Mouse (Mus musculus): ENCODE measurements around the gene Wsb1. TPM values are rescaled to one million over a fixed set of nuclear protein-coding genes. Genes with fewer than 3 reads are reported as not detected.

Gene Wsb1
- polyA plus RNA-seq, 1 experiment from 2014 or later, result 282 TPM

DNA sequence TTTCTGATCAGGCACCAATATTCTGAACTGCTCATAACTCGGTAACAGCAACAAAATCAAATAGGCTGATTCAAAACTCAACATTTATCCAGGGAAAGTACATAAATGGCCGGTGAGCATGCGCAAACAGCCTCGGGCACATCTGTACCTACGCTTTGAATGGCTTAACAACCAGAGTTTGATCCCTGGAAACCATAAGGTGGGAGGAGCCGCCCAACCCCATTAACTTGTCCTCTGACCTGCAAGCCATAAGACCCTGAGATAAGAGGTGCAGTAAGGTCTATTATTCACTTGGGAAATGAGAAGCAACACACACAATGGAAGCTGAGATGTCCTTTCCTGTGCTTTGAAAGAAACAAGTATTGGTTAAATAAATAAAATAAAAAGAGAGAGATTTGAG, 37.3 kb downstream of the Wsb1 start:
- Histone ChIP-seq H3K9ac (ENCODE audit: low read length) (no peak overlapping the region), H3K27me3 (replicated peaks; ENCODE audit: control insufficient read depth, insufficient read depth, low read length) (no peaks in the 10 kb centered on the region), H3K9me3 (ENCODE audit: control insufficient read depth, low read length) (no peaks in the 10 kb centered on the region), H3K27ac (ENCODE audit: low read depth) (no peak overlapping the region), H3K36me3 (ENCODE audit: control insufficient read depth, insufficient read depth, low read length) (no peaks in the 10 kb centered on the region), H3K4me2 (ENCODE audit: low read length) (no peak overlapping the region), H3K4me1 (replicated peaks; ENCODE audit: control insufficient read depth, insufficient read depth, low read length) (no peaks in the 10 kb centered on the region), H3K4me3 (ENCODE audit: low read depth, low read length) (no peak overlapping the region)
- 59% methylated on average over 6 of the region's 6 CpGs for WGBS
- no peak for ATAC-seq (replicated peaks; ENCODE audit: low FRiP score, low TSS enrichment, low read depth)
- DNase-seq (ENCODE audit: low spot score), result no peak

DNA sequence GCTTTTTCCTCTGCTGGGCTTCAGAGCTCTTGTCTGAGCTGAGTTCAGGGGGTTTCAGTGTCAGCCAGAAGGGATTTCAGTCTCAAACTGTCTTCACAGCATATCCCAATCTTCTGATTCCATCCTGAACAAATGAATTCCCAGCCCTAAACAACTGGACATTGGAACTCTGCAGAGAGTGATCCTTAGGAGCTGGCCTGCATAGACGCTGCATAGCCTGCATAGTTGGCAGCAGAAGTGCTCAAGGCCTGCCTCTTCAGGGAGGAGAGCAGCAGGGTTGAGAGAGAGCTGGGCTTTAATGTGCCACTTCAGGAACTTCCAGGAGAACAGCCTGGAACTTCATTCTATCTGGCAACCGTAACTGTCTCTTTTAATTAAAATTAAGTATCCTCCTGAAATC, 38.9 kb downstream of the Wsb1 start:
- Histone ChIP-seq H3K36me3 (ENCODE audit: control insufficient read depth, insufficient read depth, low read length) (no peaks in the 10 kb centered on the region), H3K9ac (ENCODE audit: low read length) (no peak overlapping the region), H3K4me2 (ENCODE audit: low read length) (no peak overlapping the region), H3K27me3 (replicated peaks; ENCODE audit: control insufficient read depth, insufficient read depth, low read length) (no peaks in the 10 kb centered on the region), H3K4me1 (replicated peaks; ENCODE audit: control insufficient read depth, insufficient read depth, low read length) (no peaks in the 10 kb centered on the region), H3K27ac (ENCODE audit: low read depth) (no peak overlapping the region), H3K4me3 (ENCODE audit: low read depth, low read length) (no peak overlapping the region), H3K9me3 (ENCODE audit: control insufficient read depth, low read length) (no peaks in the 10 kb centered on the region)
- DNase-seq (ENCODE audit: low spot score) (no peak), ATAC-seq (replicated peaks; ENCODE audit: low FRiP score, low TSS enrichment, low read depth) (no peak)
- WGBS, result 77% methylated on average over 2 of the region's 2 CpGs

DNA sequence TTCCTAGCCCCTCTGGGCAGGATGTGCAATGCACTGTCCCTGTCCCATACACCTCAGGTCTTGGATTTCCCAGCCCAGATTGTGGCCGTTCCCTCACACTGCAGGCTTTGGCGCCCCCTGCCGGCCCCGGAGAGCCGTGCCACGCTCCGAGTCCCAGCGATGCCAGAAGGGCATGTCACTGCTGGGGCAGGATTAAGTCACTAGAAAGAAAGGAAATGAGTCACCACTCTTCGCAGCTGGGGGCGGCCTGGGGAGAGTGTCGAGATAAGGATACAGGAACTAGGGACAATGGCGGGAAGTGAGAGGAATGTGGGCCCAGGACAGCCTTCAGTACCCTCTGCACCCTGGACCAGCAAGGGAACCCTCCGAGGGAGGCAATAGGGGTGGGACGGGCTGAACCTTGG, 40.5 kb downstream of the Wsb1 start:
- Histone ChIP-seq H3K9ac (ENCODE audit: low read length) (no peak overlapping the region), H3K4me2 (ENCODE audit: low read length) (no peak overlapping the region), H3K4me1 (replicated peaks; ENCODE audit: control insufficient read depth, insufficient read depth, low read length) (no peaks in the 10 kb centered on the region), H3K4me3 (ENCODE audit: low read depth, low read length) (no peak overlapping the region), H3K9me3 (ENCODE audit: control insufficient read depth, low read length) (no peaks in the 10 kb centered on the region), H3K27ac (ENCODE audit: low read depth) (peak overlapping the region; percentile 14; the same call in 1 of the 2 replicates), H3K27me3 (replicated peaks; ENCODE audit: control insufficient read depth, insufficient read depth, low read length) (no peaks in the 10 kb centered on the region), H3K36me3 (ENCODE audit: control insufficient read depth, insufficient read depth, low read length) (no peaks in the 10 kb centered on the region)
- DNase-seq (ENCODE audit: low spot score) (peak; percentile 98), ATAC-seq (replicated peaks; ENCODE audit: low FRiP score, low TSS enrichment, low read depth) (peak; percentile 83)
- 9% methylated on average over 14 of the region's 14 CpGs for WGBS

DNA sequence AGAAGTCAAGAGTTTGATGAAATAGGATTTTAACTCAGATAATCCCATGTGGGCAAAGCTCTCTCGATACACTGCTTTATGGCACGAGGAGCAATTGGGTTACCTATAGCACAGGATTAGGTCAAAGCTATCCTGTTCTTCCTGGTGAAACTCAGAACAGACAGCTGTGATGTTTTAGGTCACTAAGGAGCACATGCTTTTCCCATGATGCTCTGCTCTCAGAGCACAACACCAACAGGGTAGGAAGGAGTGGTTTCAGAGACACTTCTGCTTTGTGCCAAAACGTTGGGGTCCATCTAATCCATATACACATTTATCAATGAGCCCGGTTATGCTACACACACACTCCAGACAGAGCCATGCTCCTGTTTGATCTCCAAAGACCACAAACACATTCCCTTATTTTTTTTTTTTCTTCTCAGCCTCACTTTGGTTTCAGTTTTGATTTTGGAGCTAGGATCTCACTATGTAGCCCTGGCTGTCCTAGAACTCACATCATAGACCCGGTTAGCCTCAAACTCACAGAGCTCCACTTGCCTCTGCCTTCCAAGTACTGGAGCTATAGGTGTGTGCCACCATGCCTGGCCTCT, 44.5 kb downstream of the Wsb1 start:
- DNase-seq (ENCODE audit: low spot score) (no peak), ATAC-seq (replicated peaks; ENCODE audit: low FRiP score, low TSS enrichment, low read depth) (no peak)
- Histone ChIP-seq H3K9ac (ENCODE audit: low read length) (no peak overlapping the region), H3K27me3 (replicated peaks; ENCODE audit: control insufficient read depth, insufficient read depth, low read length) (no peaks in the 10 kb centered on the region), H3K4me1 (replicated peaks; ENCODE audit: control insufficient read depth, insufficient read depth, low read length) (no peaks in the 10 kb centered on the region), H3K27ac (ENCODE audit: low read depth) (no peak overlapping the region), H3K36me3 (ENCODE audit: control insufficient read depth, insufficient read depth, low read length) (no peaks in the 10 kb centered on the region), H3K4me2 (ENCODE audit: low read length) (no peak overlapping the region), H3K4me3 (ENCODE audit: low read depth, low read length) (no peak overlapping the region), H3K9me3 (ENCODE audit: control insufficient read depth, low read length) (no peaks in the 10 kb centered on the region)
- WGBS, result 79% methylated on average over 5 of the region's 5 CpGs

DNA sequence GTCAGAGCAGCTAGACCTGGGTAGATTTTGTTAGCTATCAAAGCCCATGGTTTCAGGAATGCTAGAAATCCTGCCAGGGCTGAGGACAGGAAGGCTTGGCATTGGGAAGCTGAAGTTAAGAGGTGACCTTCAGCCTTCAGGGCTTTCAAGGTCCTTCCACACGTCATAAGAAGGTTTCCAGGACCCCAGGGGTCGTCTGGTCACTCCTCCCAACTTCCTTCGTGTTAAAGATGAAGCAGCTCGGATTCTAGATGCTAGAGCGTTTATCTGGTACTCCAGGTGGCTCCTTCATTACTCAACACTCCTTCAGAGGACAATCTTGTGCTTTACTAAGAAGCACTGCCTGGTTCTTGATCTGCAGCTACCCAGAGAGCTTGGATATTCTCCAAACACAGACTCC, 45.4 kb downstream of the Wsb1 start:
- H3K4me1 ChIP-seq (replicated peaks; ENCODE audit: control insufficient read depth, insufficient read depth, low read length), result no peaks in the 10 kb centered on the region
- WGBS, result 36% methylated on average over 5 of the region's 5 CpGs
- H3K9me3 ChIP-seq (ENCODE audit: control insufficient read depth, low read length), result no peaks in the 10 kb centered on the region

DNA sequence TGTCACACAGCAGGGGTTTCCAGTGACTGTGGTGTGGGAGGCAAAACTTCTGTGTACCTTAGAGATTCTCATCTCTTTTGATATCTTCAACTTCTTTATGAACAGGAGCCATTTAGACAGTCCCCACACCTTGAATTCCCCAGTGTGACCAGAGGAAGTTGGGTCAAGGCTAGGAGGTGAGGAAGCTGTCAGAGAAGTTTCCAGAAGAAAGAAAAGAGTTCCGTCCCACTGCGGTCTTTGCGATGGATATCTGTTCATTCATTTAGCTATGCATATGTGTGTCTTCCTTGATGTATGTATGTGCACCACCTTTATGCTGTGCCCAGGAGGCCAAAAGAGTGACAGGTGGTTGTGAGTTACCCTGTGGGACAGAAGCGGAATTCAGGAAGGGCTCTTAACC, 46.0 kb downstream of the Wsb1 start:
- DNase-seq (ENCODE audit: low spot score) (no peak), ATAC-seq (replicated peaks; ENCODE audit: low FRiP score, low TSS enrichment, low read depth) (no peak)
- Histone ChIP-seq H3K4me3 (ENCODE audit: low read depth, low read length) (no peak overlapping the region), H3K27me3 (replicated peaks; ENCODE audit: control insufficient read depth, insufficient read depth, low read length) (no peaks in the 10 kb centered on the region), H3K36me3 (ENCODE audit: control insufficient read depth, insufficient read depth, low read length) (no peaks in the 10 kb centered on the region), H3K9me3 (ENCODE audit: control insufficient read depth, low read length) (no peaks in the 10 kb centered on the region), H3K27ac (ENCODE audit: low read depth) (no peak overlapping the region), H3K9ac (ENCODE audit: low read length) (no peak overlapping the region), H3K4me1 (replicated peaks; ENCODE audit: control insufficient read depth, insufficient read depth, low read length) (no peaks in the 10 kb centered on the region), H3K4me2 (ENCODE audit: low read length) (no peak overlapping the region)
- whole genome bisulfite sequencing, result 92% methylated on average over 4 of the region's 4 CpGs

More for the DNA sequence above, 45.4 kb downstream of the Wsb1 start:
- no peaks in the 10 kb centered on the region for H3K27me3 ChIP-seq (replicated peaks; ENCODE audit: control insufficient read depth, insufficient read depth, low read length)
- ATAC-seq (replicated peaks; ENCODE audit: low FRiP score, low TSS enrichment, low read depth) (no peak), DNase-seq (ENCODE audit: low spot score) (no peak)
- H3K4me3 ChIP-seq (ENCODE audit: low read depth, low read length), result no peak overlapping the region
- no peak overlapping the region for H3K9ac ChIP-seq (ENCODE audit: low read length)
- H3K27ac ChIP-seq (ENCODE audit: low read depth), result no peak overlapping the region
- no peaks in the 10 kb centered on the region for H3K36me3 ChIP-seq (ENCODE audit: control insufficient read depth, insufficient read depth, low read length)
- no peak overlapping the region for H3K4me2 ChIP-seq (ENCODE audit: low read length)

DNA sequence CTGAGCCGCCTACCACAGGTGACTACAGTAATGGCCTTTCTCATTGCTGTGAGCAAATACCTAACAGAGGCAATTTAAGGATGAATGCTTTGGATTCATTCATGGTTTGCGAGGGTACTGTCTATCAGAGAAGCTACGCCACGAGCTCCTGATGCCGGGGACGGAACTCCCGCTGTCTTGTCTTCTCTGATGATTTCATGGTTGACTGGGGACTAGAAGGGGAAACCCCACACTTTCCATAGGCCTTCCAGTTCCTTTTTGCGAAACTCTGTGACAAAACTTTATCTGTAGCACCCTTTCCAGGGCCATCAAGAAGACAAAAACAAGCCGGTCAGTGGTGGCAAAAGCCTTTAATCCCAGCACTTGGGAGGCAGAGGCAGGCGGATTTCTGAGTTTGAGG, 46.8 kb downstream of the Wsb1 start:
- ATAC-seq (replicated peaks; ENCODE audit: low FRiP score, low TSS enrichment, low read depth), result no peak
- no peak overlapping the region for H3K4me2 ChIP-seq (ENCODE audit: low read length)
- no peaks in the 10 kb centered on the region for H3K9me3 ChIP-seq (ENCODE audit: control insufficient read depth, low read length)
- H3K27ac ChIP-seq (ENCODE audit: low read depth), result no peak overlapping the region
- 91% methylated on average over 10 of the region's 10 CpGs for WGBS
- H3K4me3 ChIP-seq (ENCODE audit: low read depth, low read length), result no peak overlapping the region
- no peaks in the 10 kb centered on the region for H3K36me3 ChIP-seq (ENCODE audit: control insufficient read depth, insufficient read depth, low read length)
- H3K4me1 ChIP-seq (replicated peaks; ENCODE audit: control insufficient read depth, insufficient read depth, low read length), result no peaks in the 10 kb centered on the region
- no peaks in the 10 kb centered on the region for H3K27me3 ChIP-seq (replicated peaks; ENCODE audit: control insufficient read depth, insufficient read depth, low read length)
- no peak overlapping the region for H3K9ac ChIP-seq (ENCODE audit: low read length)
- no peak for DNase-seq (ENCODE audit: low spot score)

DNA sequence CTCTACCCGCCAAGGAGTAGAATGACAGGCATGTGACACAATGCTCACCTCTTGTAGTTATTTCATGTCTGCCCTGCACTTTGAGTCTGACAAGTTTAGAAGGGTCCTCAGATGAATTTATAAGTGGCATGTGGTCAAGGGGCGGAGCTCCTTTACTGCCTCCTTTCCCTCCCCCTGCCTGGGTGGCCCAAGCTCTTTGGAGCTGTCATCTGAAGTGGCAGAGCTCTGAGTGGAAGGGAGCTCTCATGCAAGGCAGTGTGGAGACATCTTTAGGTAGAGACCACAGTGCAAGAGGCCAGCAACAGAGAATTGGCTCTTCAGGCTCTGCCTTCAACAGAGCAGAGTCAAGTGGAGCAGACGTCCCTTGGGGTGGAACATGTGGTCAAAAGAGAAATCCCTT, 50.0 kb downstream of the Wsb1 start:
- no peaks in the 10 kb centered on the region for H3K36me3 ChIP-seq (ENCODE audit: control insufficient read depth, insufficient read depth, low read length)
- no peak overlapping the region for H3K4me2 ChIP-seq (ENCODE audit: low read length)
- DNase-seq (ENCODE audit: low spot score) (no peak), ATAC-seq (replicated peaks; ENCODE audit: low FRiP score, low TSS enrichment, low read depth) (no peak)
- H3K4me1 ChIP-seq (replicated peaks; ENCODE audit: control insufficient read depth, insufficient read depth, low read length), result peaks cover 5% of the 10 kb centered on the region; the same call in 1 of the 2 replicates
- no peak overlapping the region for H3K4me3 ChIP-seq (ENCODE audit: low read depth, low read length)
- no peaks in the 10 kb centered on the region for H3K9me3 ChIP-seq (ENCODE audit: control insufficient read depth, low read length)
- H3K27me3 ChIP-seq (replicated peaks; ENCODE audit: control insufficient read depth, insufficient read depth, low read length), result no peaks in the 10 kb centered on the region
- H3K9ac ChIP-seq (ENCODE audit: low read length), result no peak overlapping the region
- H3K27ac ChIP-seq (ENCODE audit: low read depth), result no peak overlapping the region
- 75% methylated on average over 3 of the region's 3 CpGs for WGBS

DNA sequence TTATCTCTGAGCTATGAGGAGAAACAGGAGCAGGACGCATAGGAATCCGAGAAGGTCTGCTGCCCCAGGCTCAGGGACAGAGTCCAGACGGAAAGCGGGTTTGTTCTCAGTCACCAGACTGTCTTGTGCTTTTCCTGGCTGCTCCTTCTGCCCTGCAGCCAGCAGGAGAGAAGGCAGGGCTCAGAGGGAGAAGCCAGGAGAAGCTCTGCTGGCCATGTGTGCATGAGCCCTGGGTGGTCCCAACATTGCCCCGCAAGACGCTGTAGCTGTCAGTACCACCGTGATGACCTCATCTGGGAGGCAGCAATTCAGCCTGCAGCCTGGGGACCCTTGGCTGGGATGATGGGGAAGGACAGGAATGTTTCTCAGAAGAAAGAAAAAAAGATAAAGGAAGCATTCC, 54.0 kb downstream of the Wsb1 start:
- H3K27me3 ChIP-seq (replicated peaks; ENCODE audit: control insufficient read depth, insufficient read depth, low read length), result no peaks in the 10 kb centered on the region
- 16% methylated on average over 7 of the region's 7 CpGs for WGBS
- H3K4me3 ChIP-seq (ENCODE audit: low read depth, low read length), result no peak overlapping the region
- H3K36me3 ChIP-seq (ENCODE audit: control insufficient read depth, insufficient read depth, low read length), result no peaks in the 10 kb centered on the region
- no peaks in the 10 kb centered on the region for H3K9me3 ChIP-seq (ENCODE audit: control insufficient read depth, low read length)
- H3K4me1 ChIP-seq (replicated peaks; ENCODE audit: control insufficient read depth, insufficient read depth, low read length), result peaks cover 13% of the 10 kb centered on the region; the same call in 1 of the 2 replicates
- ATAC-seq (replicated peaks; ENCODE audit: low FRiP score, low TSS enrichment, low read depth) (0 out of 2 replicates have a peak, but pooled peaks have one; percentile 45), DNase-seq (ENCODE audit: low spot score) (no peak)
- H3K9ac ChIP-seq (ENCODE audit: low read length), result no peak overlapping the region
- H3K27ac ChIP-seq (ENCODE audit: low read depth), result peak overlapping the region; percentile 60
- no peak overlapping the region for H3K4me2 ChIP-seq (ENCODE audit: low read length)
